Mouse (Mus musculus): ENCODE results near the gene Gm5447. TPM values are rescaled to one million over a fixed set of nuclear protein-coding genes. Genes with fewer than 3 reads are reported as not detected.
A peak's percentile ranks its signal among the peaks of the same experiment; 100 is the strongest.

Gene Gm5447
- polyA plus RNA-seq, 1 experiment from 2014 or later, result 0.24 TPM

GRCm38 (mm10) chr13:31017545-31017944 is 43.5 kb downstream of the Gm5447 start:
- Histone ChIP-seq H3K9ac (no peak overlapping the region), H3K4me2 (replicated peaks) (no peak overlapping the region), H3K4me1 (peaks cover 2% of the 10 kb centered on the region; the same call in 1 of the 2 replicates), H3K36me3 (no peaks in the 10 kb centered on the region), H3K4me3 (replicated peaks) (no peak overlapping the region), H3K27ac (replicated peaks) (no peak overlapping the region), H3K9me3 (replicated peaks) (no peaks in the 10 kb centered on the region), H3K27me3 (no peaks in the 10 kb centered on the region)
- WGBS, result 86% methylated on average over 3 of the region's 3 CpGs
- no peak for ATAC-seq (ENCODE audit: insufficient number of reproducible peaks, low FRiP score, low TSS enrichment, low read depth)

GRCm38 (mm10) chr13:31021514-31021913 is 47.5 kb downstream of the Gm5447 start:
- ATAC-seq (ENCODE audit: insufficient number of reproducible peaks, low FRiP score, low TSS enrichment, low read depth), result no peak
- 24% methylated on average over 4 of the region's 4 CpGs for WGBS
- Histone ChIP-seq H3K4me2 (replicated peaks) (no peak overlapping the region), H3K4me3 (replicated peaks) (no peak overlapping the region), H3K9ac (no peak overlapping the region), H3K27me3 (no peaks in the 10 kb centered on the region), H3K27ac (replicated peaks) (no peak overlapping the region), H3K36me3 (no peaks in the 10 kb centered on the region), H3K4me1 (peaks cover 2% of the 10 kb centered on the region; the same call in 1 of the 2 replicates), H3K9me3 (replicated peaks) (no peaks in the 10 kb centered on the region)

GRCm38 (mm10) chr13:31021927-31022326 is 47.9 kb downstream of the Gm5447 start:
- ATAC-seq (ENCODE audit: insufficient number of reproducible peaks, low FRiP score, low TSS enrichment, low read depth), result no peak
- Histone ChIP-seq H3K9ac (no peak overlapping the region), H3K36me3 (no peaks in the 10 kb centered on the region), H3K27me3 (no peaks in the 10 kb centered on the region), H3K4me3 (replicated peaks) (no peak overlapping the region), H3K4me1 (peaks cover 2% of the 10 kb centered on the region; the same call in 1 of the 2 replicates), H3K27ac (replicated peaks) (no peak overlapping the region), H3K9me3 (replicated peaks) (no peaks in the 10 kb centered on the region), H3K4me2 (replicated peaks) (0 out of 2 replicates have a peak overlapping the region, but pooled peaks have one; percentile 10)
- 13% methylated on average over 6 of the region's 6 CpGs for WGBS

GRCm38 (mm10) chr13:31023664-31024063 is 49.7 kb downstream of the Gm5447 start:
- H3K36me3 ChIP-seq, result no peaks in the 10 kb centered on the region
- no peak for ATAC-seq (ENCODE audit: insufficient number of reproducible peaks, low FRiP score, low TSS enrichment, low read depth)
- no peaks in the 10 kb centered on the region for H3K27me3 ChIP-seq
- no peak overlapping the region for H3K4me2 ChIP-seq (replicated peaks)
- no peaks in the 10 kb centered on the region for H3K9me3 ChIP-seq (replicated peaks)
- no peak overlapping the region for H3K4me3 ChIP-seq (replicated peaks)
- no peak overlapping the region for H3K27ac ChIP-seq (replicated peaks)
- peaks cover 2% of the 10 kb centered on the region; the same call in 1 of the 2 replicates for H3K4me1 ChIP-seq
- 49% methylated on average over 3 of the region's 3 CpGs for WGBS
- no peak overlapping the region for H3K9ac ChIP-seq

Other genes starting within 250 kb of the Gm5447 start
- 0.16 and 0.20 TPM in 2 replicates for gene Irf4, start 225.0 kb upstream of the Gm5447 start, polyA plus RNA-seq (2015; fragmentation: Nextera tagmentation; extraction: Ambion mirVana)
- not detected in 2 replicates for gene Hus1b, start 26.4 kb upstream of the Gm5447 start, polyA plus RNA-seq (2015; fragmentation: Nextera tagmentation; extraction: Ambion mirVana)
- gene Exoc2, start 111 bp upstream of the Gm5447 start, polyA plus RNA-seq (2015; fragmentation: Nextera tagmentation; extraction: Ambion mirVana), result 26.3 and 27.4 TPM in 2 replicates